Mouse (Mus musculus): ENCODE measurements around the gene Pfn3. TPM values are rescaled to one million over a fixed set of nuclear protein-coding genes. Genes with fewer than 3 reads are reported as not detected.

Pfn3 gene
- not detected for polyA plus RNA-seq (2015; fragmentation: Illumina TruSeq; extraction: RNeasy Lipid Tissue Mini Kit (QIAGEN cat#74804); ENCODE audit: low read depth, low replicate concordance)

GRCm38 (mm10) chr13:55414743-55415380, at the start of gene Pfn3:
Gene Pfn3, minus strand, starts transcription at chr13:55415232.

GRCm38 (mm10) chr13:55464027-55464884, 49.2 kb upstream of the Pfn3 start, which contains the start of gene Prr7:
Gene Prr7, plus strand, starts transcription at chr13:55464267.

GRCm38 (mm10) chr13:55444937-55445315, 29.9 kb upstream of the Pfn3 start, which contains the start of gene Grk6:
Gene Grk6, plus strand, starts transcription at chr13:55445072.

GRCm38 (mm10) chr13:55426613-55427012, 11.6 kb upstream of the Pfn3 start, which contains the start of gene F12:
Gene F12, minus strand, starts transcription at chr13:55426793.

GRCm38 (mm10) chr13:55398088-55398487, 16.9 kb downstream of the Pfn3 start, which contains the start of gene Slc34a1:
Gene Slc34a1, plus strand, starts transcription at chr13:55398187.

GRCm38 (mm10) chr13:55369531-55370114, 45.4 kb downstream of the Pfn3 start, which contains the start of gene Rgs14:
Gene Rgs14, plus strand, starts transcription at chr13:55369732.

Other genes with a start within 250 kb of the Pfn3 start
- gene Nsd1, start 205.4 kb downstream of the Pfn3 start, polyA plus RNA-seq (2015; fragmentation: Illumina TruSeq; extraction: RNeasy Lipid Tissue Mini Kit (QIAGEN cat#74804); ENCODE audit: low read depth, low replicate concordance): 31.5 TPM
- 144 TPM for gene Prelid1, start 94.7 kb downstream of the Pfn3 start, polyA plus RNA-seq (2015; fragmentation: Illumina TruSeq; extraction: RNeasy Lipid Tissue Mini Kit (QIAGEN cat#74804); ENCODE audit: low read depth, low replicate concordance)
- 98.9 TPM for gene Rab24, start 93.3 kb downstream of the Pfn3 start, polyA plus RNA-seq (2015; fragmentation: Illumina TruSeq; extraction: RNeasy Lipid Tissue Mini Kit (QIAGEN cat#74804); ENCODE audit: low read depth, low replicate concordance)
- 1.7 TPM for gene Mxd3, start 85.4 kb downstream of the Pfn3 start, polyA plus RNA-seq (2015; fragmentation: Illumina TruSeq; extraction: RNeasy Lipid Tissue Mini Kit (QIAGEN cat#74804); ENCODE audit: low read depth, low replicate concordance)
- 46.0 TPM for gene Lman2, start 52.4 kb downstream of the Pfn3 start, polyA plus RNA-seq (2015; fragmentation: Illumina TruSeq; extraction: RNeasy Lipid Tissue Mini Kit (QIAGEN cat#74804); ENCODE audit: low read depth, low replicate concordance)
- 52.5 TPM for gene Rgs14, start 45.5 kb downstream of the Pfn3 start, polyA plus RNA-seq (2015; fragmentation: Illumina TruSeq; extraction: RNeasy Lipid Tissue Mini Kit (QIAGEN cat#74804); ENCODE audit: low read depth, low replicate concordance)
- gene Slc34a1, start 17.0 kb downstream of the Pfn3 start, polyA plus RNA-seq (2015; fragmentation: Illumina TruSeq; extraction: RNeasy Lipid Tissue Mini Kit (QIAGEN cat#74804); ENCODE audit: low read depth, low replicate concordance): not detected
- 0.95 TPM for gene F12, start 11.6 kb upstream of the Pfn3 start, polyA plus RNA-seq (2015; fragmentation: Illumina TruSeq; extraction: RNeasy Lipid Tissue Mini Kit (QIAGEN cat#74804); ENCODE audit: low read depth, low replicate concordance)
- 56.1 TPM for gene Grk6, start 29.8 kb upstream of the Pfn3 start, polyA plus RNA-seq (2015; fragmentation: Illumina TruSeq; extraction: RNeasy Lipid Tissue Mini Kit (QIAGEN cat#74804); ENCODE audit: low read depth, low replicate concordance)
- gene Prr7, start 49.0 kb upstream of the Pfn3 start, polyA plus RNA-seq (2015; fragmentation: Illumina TruSeq; extraction: RNeasy Lipid Tissue Mini Kit (QIAGEN cat#74804); ENCODE audit: low read depth, low replicate concordance): 30.0 TPM
- 189 TPM for gene Dbn1, start 72.9 kb upstream of the Pfn3 start, polyA plus RNA-seq (2015; fragmentation: Illumina TruSeq; extraction: RNeasy Lipid Tissue Mini Kit (QIAGEN cat#74804); ENCODE audit: low read depth, low replicate concordance)
- 92.5 TPM for gene Pdlim7, start 98.4 kb upstream of the Pfn3 start, polyA plus RNA-seq (2015; fragmentation: Illumina TruSeq; extraction: RNeasy Lipid Tissue Mini Kit (QIAGEN cat#74804); ENCODE audit: low read depth, low replicate concordance)
- 8.0 TPM for gene Dok3, start 114.1 kb upstream of the Pfn3 start, polyA plus RNA-seq (2015; fragmentation: Illumina TruSeq; extraction: RNeasy Lipid Tissue Mini Kit (QIAGEN cat#74804); ENCODE audit: low read depth, low replicate concordance)
- gene Ddx41, start 121.4 kb upstream of the Pfn3 start, polyA plus RNA-seq (2015; fragmentation: Illumina TruSeq; extraction: RNeasy Lipid Tissue Mini Kit (QIAGEN cat#74804); ENCODE audit: low read depth, low replicate concordance): 43.8 TPM
- 79.9 TPM for gene Fam193b, start 155.9 kb upstream of the Pfn3 start, polyA plus RNA-seq (2015; fragmentation: Illumina TruSeq; extraction: RNeasy Lipid Tissue Mini Kit (QIAGEN cat#74804); ENCODE audit: low read depth, low replicate concordance)
- gene Tmed9, start 158.5 kb upstream of the Pfn3 start, polyA plus RNA-seq (2015; fragmentation: Illumina TruSeq; extraction: RNeasy Lipid Tissue Mini Kit (QIAGEN cat#74804); ENCODE audit: low read depth, low replicate concordance): 143 TPM
- 31.1 TPM for gene B4galt7, start 184.7 kb upstream of the Pfn3 start, polyA plus RNA-seq (2015; fragmentation: Illumina TruSeq; extraction: RNeasy Lipid Tissue Mini Kit (QIAGEN cat#74804); ENCODE audit: low read depth, low replicate concordance)
- gene Caml, start 207.8 kb upstream of the Pfn3 start, polyA plus RNA-seq (2015; fragmentation: Illumina TruSeq; extraction: RNeasy Lipid Tissue Mini Kit (QIAGEN cat#74804); ENCODE audit: low read depth, low replicate concordance): 65.9 TPM
- 36.4 TPM for gene Ddx46, start 219.8 kb upstream of the Pfn3 start, polyA plus RNA-seq (2015; fragmentation: Illumina TruSeq; extraction: RNeasy Lipid Tissue Mini Kit (QIAGEN cat#74804); ENCODE audit: low read depth, low replicate concordance)

All from brain, adult 10 weeks (tissue).